Mouse (Mus musculus) G1E (cell line): ENCODE measurements around the gene Dedd2. TPM values are rescaled to one million over a fixed set of nuclear protein-coding genes. Genes with fewer than 3 reads are reported as not detected.
A peak's percentile ranks its signal among the peaks of the same experiment; 100 is the strongest.

Experiments used
- ATAC-seq: 2 replicates; pipeline ENCODE4 v1.8.0; 2016; ENCODE audit warnings: mild to moderate bottlenecking; ENCODE audit not compliant: insufficient number of reproducible peaks, poor library complexity, low FRiP score, severe bottlenecking; ENCODE audit errors: extremely low read depth
- DNase-seq: peaks from one replicate; pipeline ENCODE4 v3.0.0; 2012; ENCODE audit warnings: low spot score
- H3K27me3 ChIP-seq: 2 replicates; pipeline ENCODE4 v1.6.1; 2012; ENCODE audit warnings: mild to moderate bottlenecking, low read length, inconsistent platforms; ENCODE audit not compliant: insufficient read depth
- H3K36me3 ChIP-seq: replicated peaks from 2 replicates; pipeline ENCODE3; 2012; ENCODE audit warnings: mild to moderate bottlenecking, inconsistent platforms
- H3K4me1 ChIP-seq: 2 replicates; pipeline ENCODE4 v1.6.1; 2012; ENCODE audit warnings: low read depth, low read length, inconsistent platforms, mixed read lengths; ENCODE audit not compliant: insufficient read depth
- H3K4me3 ChIP-seq: 2 replicates; pipeline ENCODE4 v1.5.1; 2012; ENCODE audit warnings: low read depth, mild to moderate bottlenecking, inconsistent platforms, low read length, moderate library complexity, mixed read lengths
- H3K9me3 ChIP-seq: replicated peaks from 2 replicates; pipeline ENCODE4 v1.6.1; 2012; ENCODE audit warnings: inconsistent platforms
- CTCF ChIP-seq: IDR thresholded peaks from 2 replicates; pipeline ENCODE4 v1.5.1; 2012; ENCODE audit warnings: low read depth, low read length, inconsistent platforms, mixed read lengths
- GATA1 ChIP-seq: IDR thresholded peaks from 2 replicates; pipeline ENCODE4 v1.6.1; 2012; ENCODE audit warnings: borderline replicate concordance, low read length, inconsistent platforms, mixed read lengths
- GATA2 ChIP-seq: IDR thresholded peaks from 2 replicates; pipeline ENCODE4 v1.6.1; 2012; ENCODE audit warnings: low read depth, low read length, inconsistent platforms, borderline replicate concordance
- POLR2AphosphoS5 ChIP-seq: IDR thresholded peaks from 2 replicates; pipeline ENCODE4 v1.6.1; 2012; ENCODE audit warnings: low read depth, low read length, inconsistent platforms; ENCODE audit not compliant: insufficient replicate concordance
- TAL1 ChIP-seq: conservative IDR thresholded peaks from 2 replicates; pipeline ENCODE4 v1.6.1; 2012; ENCODE audit warnings: low read depth, low read length, inconsistent platforms, mixed read lengths
- polyA plus RNA-seq: library from polyadenylated mRNA; stranded (reverse); fragments of >175 nt; gene quantifications from 2 replicates; pipeline ENCODE4 v1.2.3, GENCODE M21; 2012
- total RNA-seq, 2 experiments: library from RNA; stranded (forward) in 1 of 2; stranded (reverse) in 1 of 2; fragments of 200-1000 nt in 1 of 2; fragments of >200 nt in 1 of 2; fragmentation: Nextera tagmentation in 1 of 2; gene quantifications; 2 replicates each; pipeline ENCODE4 v1.2.3; 2014 to 2017

The Dedd2 gene
- total and polyA plus RNA-seq, 3 experiments = 9.7 to 43.7 (median 13.1) TPM

DNA sequence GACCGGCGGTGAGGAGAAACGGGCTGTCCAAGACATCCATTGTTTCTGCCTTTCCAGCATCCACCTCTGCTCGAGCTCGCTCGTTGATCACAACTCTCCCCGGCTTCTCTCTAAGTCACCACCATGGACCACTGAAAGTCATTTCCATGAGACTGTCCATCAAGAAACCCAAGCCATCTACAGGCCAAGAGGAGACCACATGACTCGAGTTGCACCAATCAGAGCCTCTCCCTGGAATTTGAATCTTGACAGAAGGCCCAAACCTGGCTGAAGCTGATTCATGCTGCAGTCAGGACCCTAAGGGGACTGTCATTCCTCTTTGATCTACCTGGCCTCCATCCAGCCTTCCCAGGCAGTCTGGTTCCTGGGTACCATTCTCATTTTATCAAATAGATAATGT is 28.3 kb downstream of the Dedd2 start:
- Histone ChIP-seq H3K4me1 (no peaks in the 10 kb centered on the region), H3K9me3 (no peaks in the 10 kb centered on the region), H3K27me3 (peaks cover 21% of the 10 kb centered on the region), H3K4me3 (no peak overlapping the region), H3K36me3 (no peaks in the 10 kb centered on the region)
- ATAC-seq (no peak), DNase-seq (no peak)
- TF ChIP-seq POLR2AphosphoS5 = no peak
- TF ChIP-seq TAL1 = no peak
- no peak for TF ChIP-seq CTCF
- no peak for TF ChIP-seq GATA2
- TF ChIP-seq GATA1 = no peak

DNA sequence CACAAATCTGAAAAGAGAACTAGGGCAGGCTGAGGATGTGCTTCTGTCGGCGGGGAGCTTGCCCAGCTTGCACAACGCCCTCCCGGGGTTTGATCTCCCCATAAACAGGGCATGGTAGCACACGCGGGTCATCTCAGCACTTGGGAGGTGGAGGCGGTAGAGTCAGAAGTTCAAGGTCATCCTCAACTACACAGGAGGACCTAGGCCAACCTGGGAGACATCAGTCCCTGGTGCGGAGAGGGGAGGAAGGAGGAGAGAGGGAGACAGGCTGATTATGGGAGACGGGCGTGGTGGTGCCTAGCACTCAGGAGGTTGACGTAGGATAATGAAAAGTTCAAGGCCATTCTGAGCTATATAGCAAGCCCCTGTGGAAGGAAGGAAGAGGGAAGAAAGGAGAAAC is 29.6 kb downstream of the Dedd2 start:
- H3K4me1 ChIP-seq = no peaks in the 10 kb centered on the region
- H3K4me3 ChIP-seq = no peak overlapping the region
- DNase-seq (no peak), ATAC-seq (no peak)
- peaks cover 12% of the 10 kb centered on the region for H3K27me3 ChIP-seq
- no peaks in the 10 kb centered on the region for H3K36me3 ChIP-seq
- TF ChIP-seq TAL1 (no peak), CTCF (no peak), GATA2 (no peak), POLR2AphosphoS5 (no peak), GATA1 (no peak)
- no peaks in the 10 kb centered on the region for H3K9me3 ChIP-seq

DNA sequence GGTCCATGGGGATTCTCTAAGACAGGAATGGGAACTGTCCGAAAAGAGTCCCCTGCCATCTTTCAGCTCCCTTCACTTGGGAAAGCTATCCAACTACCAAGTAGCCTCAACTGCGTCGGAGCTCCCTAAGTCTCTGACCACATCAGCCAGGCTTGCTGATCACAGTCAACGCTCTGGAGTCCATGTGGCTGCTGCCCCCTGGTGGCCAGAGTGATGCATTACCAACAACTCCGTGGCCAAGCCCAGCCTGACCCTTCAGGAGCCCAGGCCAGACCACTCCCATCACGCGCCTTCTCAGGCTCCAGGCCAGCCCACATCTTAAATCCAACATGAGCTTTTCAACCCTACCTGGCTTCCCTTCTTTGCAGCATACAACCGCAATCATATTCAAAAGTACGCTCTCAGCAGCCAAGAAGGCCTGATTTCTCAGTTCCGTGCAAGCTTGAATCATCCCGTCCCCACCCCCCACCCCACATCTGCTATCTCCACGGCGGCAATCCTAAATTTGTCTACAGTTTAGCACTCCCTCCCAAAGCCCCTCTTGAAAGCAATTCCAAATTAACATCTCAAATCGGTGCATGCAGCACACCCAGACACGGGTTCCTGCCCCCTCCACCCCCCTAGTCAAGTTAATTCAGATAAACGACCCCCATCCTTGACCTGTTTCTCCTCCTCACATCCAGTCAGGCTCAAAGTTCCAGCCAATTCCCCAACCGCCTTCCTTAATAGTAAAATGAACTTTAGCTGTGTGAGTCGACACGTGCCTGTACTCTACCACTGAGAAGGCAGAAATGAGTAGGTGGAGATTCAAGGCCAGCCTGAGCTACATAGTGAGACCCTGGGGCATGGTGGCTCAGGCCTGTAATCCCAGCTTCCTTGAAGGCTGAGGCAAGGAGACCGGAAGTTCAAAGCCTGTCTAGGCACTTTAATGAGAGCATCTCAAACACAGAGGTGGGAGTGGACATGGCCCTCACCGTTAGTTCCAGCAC is 32.5 kb downstream of the Dedd2 start:
- Histone ChIP-seq H3K4me1 (peaks cover 7% of the 10 kb centered on the region; the same call in 1 of the 2 replicates), H3K27me3 (peaks cover 11% of the 10 kb centered on the region), H3K4me3 (no peak overlapping the region), H3K36me3 (no peaks in the 10 kb centered on the region), H3K9me3 (no peaks in the 10 kb centered on the region)
- DNase-seq = peak; percentile 52
- ATAC-seq = peak; percentile 34; the same call in 1 of the 2 replicates
- peak; percentile 83 for TF ChIP-seq CTCF
- no peak for TF ChIP-seq TAL1

DNA sequence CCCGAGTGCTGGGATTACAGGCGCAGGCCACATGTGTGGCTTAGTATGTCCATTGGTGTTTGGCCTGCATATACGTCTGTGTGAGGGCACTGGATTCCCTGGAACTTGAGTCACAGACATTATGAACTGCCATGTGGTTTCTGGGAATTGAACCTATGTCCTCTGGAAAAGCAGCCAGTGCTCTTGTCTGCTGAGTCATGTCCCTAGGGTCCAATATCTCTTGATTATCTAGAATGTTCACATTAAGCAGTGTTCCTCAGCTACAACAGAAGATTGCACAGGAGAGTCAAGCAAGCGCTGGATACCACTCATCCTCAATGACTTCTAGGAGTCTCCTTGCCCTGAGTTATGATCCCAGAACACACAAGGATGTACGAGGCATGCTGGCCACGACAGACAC is 36.3 kb downstream of the Dedd2 start:
- Histone ChIP-seq H3K9me3 (no peaks in the 10 kb centered on the region; the same call in 1 of the 2 replicates), H3K4me3 (no peak overlapping the region), H3K4me1 (peaks cover 15% of the 10 kb centered on the region), H3K27me3 (peaks cover 37% of the 10 kb centered on the region), H3K36me3 (no peaks in the 10 kb centered on the region)
- TF ChIP-seq POLR2AphosphoS5 = no peak
- no peak for TF ChIP-seq CTCF
- TF ChIP-seq TAL1 = no peak
- ATAC-seq (no peak), DNase-seq (no peak)

DNA sequence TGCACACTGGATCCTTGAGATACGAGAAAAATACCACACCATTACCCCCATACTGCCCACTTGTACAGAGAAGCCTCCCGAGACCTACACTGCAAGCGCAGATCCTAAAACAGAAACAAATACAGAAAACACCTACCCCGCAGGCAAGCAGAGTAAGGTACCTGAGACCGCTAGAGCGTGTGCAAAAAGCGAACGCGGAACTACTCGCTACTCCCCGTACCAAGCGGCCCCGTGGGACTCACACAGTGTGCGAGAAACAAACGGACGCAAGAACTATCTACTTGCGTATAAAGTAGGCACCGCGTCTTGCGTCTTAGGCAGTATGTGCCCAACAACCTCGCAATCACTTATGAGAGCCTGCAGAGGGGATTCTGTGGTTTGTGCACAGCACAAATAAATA is 38.6 kb downstream of the Dedd2 start:
- ATAC-seq = no peak

DNA sequence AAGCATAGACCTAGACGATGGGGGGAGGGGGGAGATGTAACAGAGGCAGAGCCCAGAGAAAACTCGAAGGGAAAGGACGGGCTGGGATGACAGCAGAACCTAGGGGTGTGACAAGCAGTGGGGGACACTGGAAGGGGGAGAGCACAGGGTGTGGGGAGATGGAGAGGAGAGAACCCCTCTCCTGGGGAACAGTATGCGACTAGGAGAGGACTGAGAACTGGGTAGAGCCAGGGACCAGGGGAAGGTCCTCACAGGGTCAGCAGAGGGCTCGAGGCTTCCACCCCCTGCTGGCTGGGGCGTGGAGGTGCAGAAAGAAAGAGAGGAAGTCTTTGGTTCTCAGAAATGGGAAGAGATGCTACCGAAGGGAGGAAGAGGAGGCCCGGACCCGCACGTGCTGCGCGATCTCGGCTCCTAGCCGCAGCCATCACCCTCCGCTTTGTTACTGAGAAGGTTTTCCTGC is 39.1 kb downstream of the Dedd2 start:
- no peak for TF ChIP-seq POLR2AphosphoS5
- TF ChIP-seq TAL1 = no peak
- TF ChIP-seq GATA1 = no peak
- no peak for TF ChIP-seq GATA2
- peak; percentile 23; the same call in 1 of the 2 replicates for TF ChIP-seq CTCF
- no peak overlapping the region for H3K4me3 ChIP-seq
- DNase-seq (peak; percentile 26), ATAC-seq (no peak)
- H3K9me3 ChIP-seq = no peaks in the 10 kb centered on the region; the same call in 1 of the 2 replicates
- no peaks in the 10 kb centered on the region for H3K36me3 ChIP-seq
- H3K27me3 ChIP-seq = peaks cover 59% of the 10 kb centered on the region
- H3K4me1 ChIP-seq = peaks cover 15% of the 10 kb centered on the region

More for the DNA sequence above, 38.6 kb downstream of the Dedd2 start:
- Histone ChIP-seq H3K4me3 (no peak overlapping the region), H3K4me1 (peaks cover 15% of the 10 kb centered on the region), H3K36me3 (no peaks in the 10 kb centered on the region), H3K9me3 (no peaks in the 10 kb centered on the region; the same call in 1 of the 2 replicates), H3K27me3 (peaks cover 54% of the 10 kb centered on the region)
- no peak for DNase-seq
- TF ChIP-seq CTCF (no peak), POLR2AphosphoS5 (no peak), GATA1 (no peak), TAL1 (no peak), GATA2 (no peak)
